Mouse (Mus musculus): ENCODE results near the gene Ttc32. TPM values are rescaled to one million over a fixed set of nuclear protein-coding genes. Genes with fewer than 3 reads are reported as not detected.

Ttc32 gene
- polyA plus RNA-seq (2014; fragmentation: Nextera tagmentation; extraction: Ambion mirVana) = 20.5 and 21.1 TPM in 2 replicates

DNA sequence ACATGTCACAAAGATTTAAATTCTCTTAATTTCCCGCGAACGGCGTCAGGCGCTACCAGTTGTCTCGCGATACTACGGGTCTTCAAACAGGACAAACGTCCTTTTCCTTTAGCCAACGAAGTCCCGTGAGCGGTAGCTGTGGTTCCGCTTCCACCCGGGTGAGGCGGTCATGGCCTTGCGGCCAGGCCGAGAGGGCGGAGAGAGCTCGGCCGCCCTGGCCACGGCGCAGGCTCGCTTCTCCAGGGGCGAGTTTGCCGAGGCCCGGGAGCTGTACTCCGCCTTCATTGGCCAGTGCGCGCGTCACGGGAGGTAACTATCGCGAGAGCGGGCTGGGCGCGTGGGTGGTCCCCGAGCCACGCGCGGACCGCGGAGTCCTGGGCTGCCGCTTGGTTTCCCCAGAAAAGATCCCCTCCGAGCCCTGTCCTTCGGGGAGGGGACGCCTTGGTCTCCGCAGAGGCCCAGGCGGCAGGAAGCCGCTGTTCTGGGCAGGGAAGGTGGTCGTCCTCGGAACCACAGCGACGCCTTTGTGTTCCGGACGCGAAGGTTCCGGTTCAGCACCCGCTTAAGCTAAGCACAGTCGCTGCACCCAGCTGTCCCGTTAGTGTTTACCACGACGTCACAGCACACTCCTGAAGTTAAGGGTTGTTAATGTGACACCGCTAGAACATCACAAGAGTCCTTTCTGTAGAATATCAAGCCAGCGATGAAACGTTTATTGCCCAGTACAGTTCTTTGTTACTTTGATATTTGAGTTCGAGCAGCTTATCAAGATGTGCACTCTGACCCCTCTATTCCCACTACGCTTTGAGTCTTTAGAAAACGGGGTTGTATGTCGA is at the start of gene Ttc32:
TSS of gene Ttc32 (plus strand) at position 110 of the 836 bp plus-strand sequence.
- Histone ChIP-seq H3K27ac (ENCODE audit: low read depth, low read length) (peak within 1 kb of the TSS; percentile 96), H3K9me3 (ENCODE audit: control insufficient read depth, low read length) (no peaks in the 10 kb centered on the region), H3K4me1 (replicated peaks; ENCODE audit: control insufficient read depth, insufficient read depth, low read length) (no peaks in the 10 kb centered on the region), H3K9ac (ENCODE audit: low read length) (peak within 1 kb of the TSS; percentile 92), H3K27me3 (ENCODE audit: control insufficient read depth, insufficient read depth, low read length) (no peaks in the 10 kb centered on the region), H3K4me3 (ENCODE audit: low read depth, low read length) (peak within 1 kb of the TSS; percentile 64), H3K36me3 (ENCODE audit: control insufficient read depth, insufficient read depth, low read length) (no peaks in the 10 kb centered on the region), H3K4me2 (ENCODE audit: low read depth, low read length, severe bottlenecking) (peak within 1 kb of the TSS; percentile 60)
- under 1% methylated on average over 69 of the region's 69 CpGs for WGBS
- DNase-seq (ENCODE audit: low spot score) = peak; percentile 97
- peak; percentile 95 for ATAC-seq (replicated peaks; ENCODE audit: low FRiP score)

DNA sequence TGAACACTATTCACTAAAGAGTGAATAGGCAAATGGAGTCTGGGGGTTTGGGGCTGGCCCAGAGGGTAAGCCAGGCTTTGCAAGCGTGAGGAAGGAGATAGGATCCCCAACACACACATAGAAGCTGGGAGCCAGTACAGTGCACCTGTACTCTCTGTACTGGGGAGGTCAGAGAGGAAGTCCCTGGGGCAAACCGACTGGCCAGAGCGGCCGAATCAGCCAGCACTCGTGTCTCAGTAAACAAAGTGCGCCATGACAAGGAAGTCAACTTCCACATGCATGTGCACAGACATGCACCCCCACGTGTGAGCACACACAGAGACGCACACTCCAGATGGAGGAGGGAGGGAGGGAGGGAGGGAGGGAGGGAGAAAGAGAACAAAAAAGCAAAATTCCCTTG is 36.6 kb upstream of the Ttc32 start:
- Histone ChIP-seq H3K4me2 (ENCODE audit: low read depth, low read length, severe bottlenecking) (no peak overlapping the region), H3K4me1 (replicated peaks; ENCODE audit: control insufficient read depth, insufficient read depth, low read length) (no peaks in the 10 kb centered on the region), H3K9me3 (ENCODE audit: control insufficient read depth, low read length) (no peaks in the 10 kb centered on the region), H3K36me3 (ENCODE audit: control insufficient read depth, insufficient read depth, low read length) (no peaks in the 10 kb centered on the region; the same call in 1 of the 2 replicates), H3K9ac (ENCODE audit: low read length) (no peak overlapping the region), H3K27ac (ENCODE audit: low read depth, low read length) (no peak overlapping the region), H3K27me3 (ENCODE audit: control insufficient read depth, insufficient read depth, low read length) (no peaks in the 10 kb centered on the region), H3K4me3 (ENCODE audit: low read depth, low read length) (no peak overlapping the region)
- DNase-seq (ENCODE audit: low spot score) (no peak), ATAC-seq (replicated peaks; ENCODE audit: low FRiP score) (no peak)
- WGBS = 78% methylated on average over 8 of the region's 8 CpGs

DNA sequence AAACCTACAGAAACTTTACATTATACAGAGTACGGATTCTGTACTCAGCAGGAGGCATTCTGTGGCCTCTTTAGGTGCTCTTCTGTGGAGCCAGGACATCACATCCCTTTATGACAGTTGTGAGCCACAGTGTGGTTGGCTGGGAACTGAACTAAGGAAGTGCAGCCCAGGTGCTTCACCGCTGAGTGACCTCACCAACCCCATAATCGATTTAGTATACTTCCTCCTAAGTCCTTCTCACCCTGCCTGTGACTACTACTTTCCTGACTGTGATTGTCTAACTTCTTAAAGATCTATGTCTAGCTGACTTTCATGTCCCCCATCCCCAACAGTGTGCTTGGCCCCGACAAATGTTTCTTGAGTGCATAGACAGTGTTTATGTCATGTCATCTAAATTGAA is 31.5 kb upstream of the Ttc32 start:
- Histone ChIP-seq H3K4me1 (replicated peaks; ENCODE audit: control insufficient read depth, insufficient read depth, low read length) (no peaks in the 10 kb centered on the region), H3K4me3 (ENCODE audit: low read depth, low read length) (no peak overlapping the region), H3K4me2 (ENCODE audit: low read depth, low read length, severe bottlenecking) (no peak overlapping the region), H3K9ac (ENCODE audit: low read length) (no peak overlapping the region), H3K9me3 (ENCODE audit: control insufficient read depth, low read length) (no peaks in the 10 kb centered on the region), H3K27ac (ENCODE audit: low read depth, low read length) (no peak overlapping the region), H3K36me3 (ENCODE audit: control insufficient read depth, insufficient read depth, low read length) (no peaks in the 10 kb centered on the region; the same call in 1 of the 2 replicates), H3K27me3 (ENCODE audit: control insufficient read depth, insufficient read depth, low read length) (no peaks in the 10 kb centered on the region)
- no peak for ATAC-seq (replicated peaks; ENCODE audit: low FRiP score)
- 89% methylated on average over 4 of the region's 4 CpGs for WGBS
- DNase-seq (ENCODE audit: low spot score) = no peak

DNA sequence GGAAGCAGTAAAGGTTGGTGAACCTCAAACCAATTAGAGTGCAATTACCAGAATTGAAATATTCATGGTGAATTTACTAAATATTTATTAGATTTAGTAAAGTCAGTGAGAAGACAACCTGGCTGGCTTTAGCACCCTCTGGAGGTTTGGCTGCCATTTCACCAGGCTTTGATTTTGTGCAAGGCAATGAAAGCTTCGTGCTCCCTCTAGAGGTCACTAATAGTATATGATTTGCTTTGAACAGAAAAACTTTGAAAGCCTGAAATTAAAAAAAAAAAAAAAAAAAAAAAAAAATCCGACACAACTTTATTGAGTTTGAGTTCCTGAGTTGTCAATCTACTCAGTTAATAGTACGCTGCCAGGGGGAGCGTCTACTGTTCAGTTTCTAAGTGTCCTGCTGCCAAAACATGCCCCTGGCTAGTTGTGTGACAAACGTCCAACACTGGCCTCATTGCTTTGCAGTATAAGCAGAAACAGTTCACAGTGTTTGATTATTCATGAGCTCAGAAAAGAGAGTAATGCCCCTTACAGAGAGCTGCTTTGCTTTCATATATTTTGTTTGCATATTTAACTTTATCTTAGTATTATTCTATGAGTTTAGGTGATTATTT is 27.7 kb upstream of the Ttc32 start:
- WGBS = 12% methylated on average over 5 of the region's 5 CpGs
- DNase-seq (ENCODE audit: low spot score) = peak; percentile 69
- H3K27ac ChIP-seq (ENCODE audit: low read depth, low read length) = no peak overlapping the region
- peak; percentile 56; the same call in 1 of the 2 replicates for ATAC-seq (replicated peaks; ENCODE audit: low FRiP score)
- H3K9me3 ChIP-seq (ENCODE audit: control insufficient read depth, low read length) = no peaks in the 10 kb centered on the region
- H3K4me2 ChIP-seq (ENCODE audit: low read depth, low read length, severe bottlenecking) = no peak overlapping the region
- H3K9ac ChIP-seq (ENCODE audit: low read length) = no peak overlapping the region
- H3K4me3 ChIP-seq (ENCODE audit: low read depth, low read length) = no peak overlapping the region
- H3K27me3 ChIP-seq (ENCODE audit: control insufficient read depth, insufficient read depth, low read length) = no peaks in the 10 kb centered on the region
- H3K4me1 ChIP-seq (replicated peaks; ENCODE audit: control insufficient read depth, insufficient read depth, low read length) = no peaks in the 10 kb centered on the region
- no peaks in the 10 kb centered on the region; the same call in 1 of the 2 replicates for H3K36me3 ChIP-seq (ENCODE audit: control insufficient read depth, insufficient read depth, low read length)

DNA sequence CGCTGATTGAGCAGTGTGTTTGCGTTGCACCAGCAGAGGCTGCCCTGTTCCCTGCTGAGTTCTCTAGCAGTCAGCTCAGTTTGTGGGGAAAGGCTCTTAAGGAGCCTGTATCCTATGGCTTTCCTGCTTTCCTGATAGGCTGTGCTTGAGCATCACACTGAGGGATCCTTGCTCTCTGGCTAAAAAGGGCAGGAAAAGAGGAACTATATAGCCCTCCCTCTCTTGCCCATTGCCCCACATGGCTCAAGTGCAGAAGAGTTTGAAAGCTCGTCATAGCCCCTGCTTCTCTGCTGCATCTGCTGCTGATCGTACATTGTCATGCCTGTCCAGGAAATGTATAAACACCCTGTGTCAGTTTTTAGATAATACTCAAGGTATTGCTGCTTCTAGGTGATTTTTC is 22.7 kb upstream of the Ttc32 start:
- Histone ChIP-seq H3K27ac (ENCODE audit: low read depth, low read length) (no peak overlapping the region), H3K4me1 (replicated peaks; ENCODE audit: control insufficient read depth, insufficient read depth, low read length) (no peaks in the 10 kb centered on the region), H3K9ac (ENCODE audit: low read length) (no peak overlapping the region), H3K27me3 (ENCODE audit: control insufficient read depth, insufficient read depth, low read length) (no peaks in the 10 kb centered on the region), H3K4me2 (ENCODE audit: low read depth, low read length, severe bottlenecking) (no peak overlapping the region), H3K9me3 (ENCODE audit: control insufficient read depth, low read length) (no peaks in the 10 kb centered on the region), H3K36me3 (ENCODE audit: control insufficient read depth, insufficient read depth, low read length) (no peaks in the 10 kb centered on the region), H3K4me3 (ENCODE audit: low read depth, low read length) (no peak overlapping the region)
- ATAC-seq (replicated peaks; ENCODE audit: low FRiP score) = no peak
- 70% methylated on average over 4 of the region's 4 CpGs for WGBS
- DNase-seq (ENCODE audit: low spot score) = no peak

DNA sequence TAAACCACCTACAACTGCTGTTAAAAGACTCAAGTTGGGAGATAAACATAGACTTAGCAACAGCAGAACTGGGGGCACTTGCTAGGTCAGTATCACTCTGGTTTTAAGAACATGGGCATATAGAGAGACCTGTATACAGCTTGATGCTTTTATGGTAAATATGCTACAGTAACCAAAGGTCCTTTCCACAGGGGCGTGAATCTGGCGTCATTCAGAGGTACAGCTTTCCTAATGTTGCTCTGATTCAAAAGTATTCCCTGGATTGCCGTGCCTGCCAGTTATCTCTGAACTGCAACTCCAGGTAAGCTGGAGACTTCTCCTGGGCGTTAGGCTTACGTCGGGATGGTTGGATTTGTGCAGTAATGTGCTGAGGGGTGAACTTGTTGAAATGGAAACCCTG is 22.0 kb upstream of the Ttc32 start:
- Histone ChIP-seq H3K36me3 (ENCODE audit: control insufficient read depth, insufficient read depth, low read length) (no peaks in the 10 kb centered on the region), H3K4me1 (replicated peaks; ENCODE audit: control insufficient read depth, insufficient read depth, low read length) (no peaks in the 10 kb centered on the region), H3K4me3 (ENCODE audit: low read depth, low read length) (no peak overlapping the region), H3K9ac (ENCODE audit: low read length) (no peak overlapping the region), H3K4me2 (ENCODE audit: low read depth, low read length, severe bottlenecking) (no peak overlapping the region), H3K9me3 (ENCODE audit: control insufficient read depth, low read length) (no peaks in the 10 kb centered on the region), H3K27ac (ENCODE audit: low read depth, low read length) (no peak overlapping the region), H3K27me3 (ENCODE audit: control insufficient read depth, insufficient read depth, low read length) (no peaks in the 10 kb centered on the region)
- DNase-seq (ENCODE audit: low spot score) (no peak), ATAC-seq (replicated peaks; ENCODE audit: low FRiP score) (no peak)
- WGBS = 94% methylated on average over 6 of the region's 6 CpGs

DNA sequence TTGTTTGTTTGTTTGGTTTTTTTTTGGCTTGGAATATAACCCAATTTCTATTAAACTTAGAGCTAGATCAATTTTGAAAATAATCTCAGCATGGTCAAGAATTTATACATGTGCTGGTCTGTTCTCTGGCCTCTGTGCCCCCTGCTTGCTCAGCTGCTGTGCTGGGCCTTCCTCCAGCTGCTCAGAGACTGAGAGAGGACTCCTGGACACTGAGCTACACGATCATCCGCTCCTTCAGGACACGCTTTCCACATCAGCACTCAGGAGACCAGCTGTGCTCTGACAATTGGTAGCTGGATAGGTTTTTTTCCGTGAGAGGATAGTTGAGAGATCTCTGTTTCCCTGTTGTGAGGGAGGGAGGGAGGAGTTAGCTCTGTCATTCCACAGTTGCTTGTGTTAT is 19.5 kb upstream of the Ttc32 start:
- Histone ChIP-seq H3K9ac (ENCODE audit: low read length) (no peak overlapping the region), H3K27ac (ENCODE audit: low read depth, low read length) (no peak overlapping the region), H3K9me3 (ENCODE audit: control insufficient read depth, low read length) (no peaks in the 10 kb centered on the region), H3K4me3 (ENCODE audit: low read depth, low read length) (no peak overlapping the region), H3K36me3 (ENCODE audit: control insufficient read depth, insufficient read depth, low read length) (no peaks in the 10 kb centered on the region), H3K27me3 (ENCODE audit: control insufficient read depth, insufficient read depth, low read length) (no peaks in the 10 kb centered on the region), H3K4me1 (replicated peaks; ENCODE audit: control insufficient read depth, insufficient read depth, low read length) (no peaks in the 10 kb centered on the region), H3K4me2 (ENCODE audit: low read depth, low read length, severe bottlenecking) (no peak overlapping the region)
- DNase-seq (ENCODE audit: low spot score) (no peak), ATAC-seq (replicated peaks; ENCODE audit: low FRiP score) (no peak)
- 78% methylated on average over 4 of the region's 4 CpGs for WGBS

DNA sequence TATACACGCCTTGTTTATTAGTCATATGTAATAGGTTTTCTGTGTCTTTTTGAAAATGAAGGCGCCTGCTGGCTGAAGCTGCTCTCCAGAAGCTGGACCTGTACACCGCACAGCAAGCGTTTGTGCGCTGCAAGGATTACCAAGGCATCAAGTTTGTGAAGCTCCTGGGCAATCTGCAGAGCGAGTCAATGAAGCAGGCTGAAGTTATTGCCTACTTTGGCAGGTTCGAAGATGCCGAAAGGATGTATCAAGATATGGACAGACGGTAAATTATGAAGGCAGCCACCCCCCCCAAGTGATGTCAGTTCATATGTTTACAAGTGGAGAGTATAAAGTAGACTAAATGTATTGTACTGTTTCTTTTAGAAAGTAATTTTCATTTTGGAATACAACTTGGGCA is 13.4 kb upstream of the Ttc32 start:
- H3K27ac ChIP-seq (ENCODE audit: low read depth, low read length) = no peak overlapping the region
- no peaks in the 10 kb centered on the region; the same call in 1 of the 2 replicates for H3K36me3 ChIP-seq (ENCODE audit: control insufficient read depth, insufficient read depth, low read length)
- no peaks in the 10 kb centered on the region for H3K27me3 ChIP-seq (ENCODE audit: control insufficient read depth, insufficient read depth, low read length)
- DNase-seq (ENCODE audit: low spot score) = no peak
- 93% methylated on average over 9 of the region's 9 CpGs for WGBS
- no peak overlapping the region for H3K4me3 ChIP-seq (ENCODE audit: low read depth, low read length)
- no peaks in the 10 kb centered on the region for H3K4me1 ChIP-seq (replicated peaks; ENCODE audit: control insufficient read depth, insufficient read depth, low read length)
- no peaks in the 10 kb centered on the region for H3K9me3 ChIP-seq (ENCODE audit: control insufficient read depth, low read length)
- H3K9ac ChIP-seq (ENCODE audit: low read length) = no peak overlapping the region
- ATAC-seq (replicated peaks; ENCODE audit: low FRiP score) = no peak
- H3K4me2 ChIP-seq (ENCODE audit: low read depth, low read length, severe bottlenecking) = no peak overlapping the region
